Mouse (Mus musculus): ENCODE data around the gene Adm2. TPM values are rescaled to one million over a fixed set of nuclear protein-coding genes. Genes with fewer than 3 reads are reported as not detected.

Adm2 gene
- polyA plus RNA-seq, 1 experiment from 2014 or later = 1.4 TPM

- ATAC-seq = no peak
- Histone ChIP-seq H3K4me3 (replicated peaks) (no peak overlapping the region), H3K36me3 (no peaks in the 10 kb centered on the region), H3K27me3 (replicated peaks) (no peaks in the 10 kb centered on the region), H3K9me3 (no peaks in the 10 kb centered on the region), H3K4me2 (replicated peaks) (no peak overlapping the region), H3K27ac (no peak overlapping the region), H3K4me1 (replicated peaks) (no peaks in the 10 kb centered on the region), H3K9ac (no peak overlapping the region)
- WGBS = 44% methylated on average over 1 of the region's 1 CpGs
Observed at GRCm38 (mm10) chr15:89341678-89342077, 19.2 kb downstream of the Adm2 start.

DNA sequence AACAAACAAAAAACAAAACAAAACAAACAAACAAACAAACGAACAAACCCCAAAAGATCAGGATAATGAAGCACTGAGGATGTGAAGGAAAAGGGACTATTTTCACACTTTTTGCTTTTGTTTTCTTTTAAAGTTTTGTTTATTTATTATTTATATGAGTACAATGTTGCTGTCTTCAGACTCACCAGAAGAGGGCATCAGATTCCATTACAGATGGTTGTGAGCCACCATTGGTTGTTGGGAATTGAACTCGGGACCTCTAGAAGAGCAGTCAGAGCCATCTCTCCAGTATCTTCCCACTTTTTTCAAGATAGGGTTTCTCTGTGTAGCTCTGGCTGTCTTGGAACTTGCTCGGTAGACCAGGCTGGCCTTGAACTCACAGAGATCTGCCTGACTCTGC, 20.8 kb downstream of the Adm2 start:
- Histone ChIP-seq H3K27me3 (replicated peaks) (no peaks in the 10 kb centered on the region), H3K4me3 (replicated peaks) (no peak overlapping the region), H3K4me2 (replicated peaks) (no peak overlapping the region), H3K9me3 (no peaks in the 10 kb centered on the region), H3K27ac (no peak overlapping the region), H3K9ac (no peak overlapping the region), H3K36me3 (no peaks in the 10 kb centered on the region), H3K4me1 (replicated peaks) (no peaks in the 10 kb centered on the region)
- 86% methylated on average over 3 of the region's 3 CpGs for WGBS
- ATAC-seq = no peak

- peaks cover 8% of the 10 kb centered on the region for H3K4me1 ChIP-seq (replicated peaks)
- no peak overlapping the region for H3K9ac ChIP-seq
- ATAC-seq = no peak
- no peak overlapping the region for H3K27ac ChIP-seq
- no peaks in the 10 kb centered on the region for H3K9me3 ChIP-seq
- no peak overlapping the region for H3K4me3 ChIP-seq (replicated peaks)
- H3K4me2 ChIP-seq (replicated peaks) = no peak overlapping the region
- 84% methylated on average over 5 of the region's 5 CpGs for WGBS
- H3K36me3 ChIP-seq = peaks cover 35% of the 10 kb centered on the region
- H3K27me3 ChIP-seq (replicated peaks) = no peaks in the 10 kb centered on the region
Observed at GRCm38 (mm10) chr15:89350447-89350846, 27.9 kb downstream of the Adm2 start.

DNA sequence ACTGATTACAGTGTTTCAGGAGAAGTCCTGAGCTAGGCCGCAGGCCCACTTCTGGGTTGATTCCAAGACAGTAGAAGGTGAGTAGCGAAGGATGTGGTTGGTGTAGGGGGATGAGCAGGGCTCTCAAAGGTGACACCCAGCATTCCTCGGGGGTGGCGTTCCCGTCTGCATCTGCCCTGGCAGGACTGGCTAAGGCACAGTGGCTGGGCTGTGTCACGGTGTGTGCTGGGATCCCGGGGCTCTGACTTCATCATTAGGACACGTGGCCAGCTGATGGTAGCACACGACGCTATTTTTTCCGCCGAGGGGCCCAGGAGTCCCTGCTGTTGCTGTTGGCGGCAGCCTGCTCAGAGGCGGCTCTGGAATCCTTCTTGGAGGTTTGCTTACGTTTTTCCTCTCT, 28.8 kb downstream of the Adm2 start:
- Histone ChIP-seq H3K9ac (no peak overlapping the region), H3K4me3 (replicated peaks) (no peak overlapping the region), H3K27me3 (replicated peaks) (no peaks in the 10 kb centered on the region), H3K4me1 (replicated peaks) (peaks cover 8% of the 10 kb centered on the region), H3K9me3 (no peaks in the 10 kb centered on the region), H3K36me3 (peaks cover 35% of the 10 kb centered on the region), H3K27ac (no peak overlapping the region), H3K4me2 (replicated peaks) (no peak overlapping the region)
- no peak for ATAC-seq
- 78% methylated on average over 15 of the region's 15 CpGs for WGBS

DNA sequence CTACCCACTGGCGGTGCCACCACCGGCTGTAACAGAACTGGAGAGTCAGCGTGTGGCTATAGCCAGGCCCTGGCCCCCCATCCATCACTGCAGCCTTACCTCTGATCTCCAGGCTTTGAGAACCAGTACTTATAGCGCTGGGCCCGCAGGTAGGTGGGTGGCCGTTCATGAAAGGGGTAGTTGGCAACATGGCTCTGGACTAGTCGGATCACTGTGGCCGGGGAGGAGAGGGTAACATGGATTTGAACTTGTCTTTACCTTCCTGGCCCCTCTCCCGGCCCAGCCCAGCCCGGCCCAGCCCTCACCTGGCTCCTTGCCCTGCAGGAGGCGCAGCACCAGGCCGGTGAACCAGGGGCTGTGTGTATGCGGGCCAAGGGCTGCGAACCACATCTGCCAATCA, 29.5 kb downstream of the Adm2 start:
- peaks cover 8% of the 10 kb centered on the region for H3K4me1 ChIP-seq (replicated peaks)
- H3K9me3 ChIP-seq = no peaks in the 10 kb centered on the region
- H3K9ac ChIP-seq = no peak overlapping the region
- 95% methylated on average over 14 of the region's 14 CpGs for WGBS
- ATAC-seq = no peak
- no peak overlapping the region for H3K4me2 ChIP-seq (replicated peaks)
- H3K27me3 ChIP-seq (replicated peaks) = no peaks in the 10 kb centered on the region
- H3K27ac ChIP-seq = no peak overlapping the region
- H3K36me3 ChIP-seq = peaks cover 35% of the 10 kb centered on the region
- H3K4me3 ChIP-seq (replicated peaks) = no peak overlapping the region

GRCm38 (mm10) chr15:89352795-89353194, 30.3 kb downstream of the Adm2 start:
- Histone ChIP-seq H3K9me3 (no peaks in the 10 kb centered on the region), H3K4me1 (replicated peaks) (peaks cover 11% of the 10 kb centered on the region), H3K27me3 (replicated peaks) (no peaks in the 10 kb centered on the region), H3K9ac (no peak overlapping the region), H3K36me3 (peaks cover 35% of the 10 kb centered on the region), H3K27ac (no peak overlapping the region), H3K4me2 (replicated peaks) (no peak overlapping the region), H3K4me3 (replicated peaks) (no peak overlapping the region)
- ATAC-seq = no peak
- WGBS = 95% methylated on average over 12 of the region's 12 CpGs

GRCm38 (mm10) chr15:89353837-89354236, 31.3 kb downstream of the Adm2 start:
- 0 out of 2 replicates have a peak overlapping the region, but pooled peaks have one; percentile 86 for H3K9ac ChIP-seq
- WGBS = 95% methylated on average over 16 of the region's 16 CpGs
- peaks cover 39% of the 10 kb centered on the region for H3K36me3 ChIP-seq

GRCm38 (mm10) chr15:89354455-89354854, 31.9 kb downstream of the Adm2 start:
- ATAC-seq = no peak
- no peaks in the 10 kb centered on the region for H3K27me3 ChIP-seq (replicated peaks)
- peaks cover 39% of the 10 kb centered on the region for H3K36me3 ChIP-seq
- peak overlapping the region; percentile 74 for H3K4me2 ChIP-seq (replicated peaks)
- H3K9ac ChIP-seq = peak overlapping the region; percentile 86
- peaks cover 16% of the 10 kb centered on the region for H3K4me1 ChIP-seq (replicated peaks)
- no peak overlapping the region for H3K27ac ChIP-seq
- H3K4me3 ChIP-seq (replicated peaks) = peak overlapping the region; percentile 78
- H3K9me3 ChIP-seq = no peaks in the 10 kb centered on the region
- 77% methylated on average over 7 of the region's 7 CpGs for WGBS

More at GRCm38 (mm10) chr15:89353837-89354236, 31.3 kb downstream of the Adm2 start:
- no peak overlapping the region for H3K27ac ChIP-seq
- no peak overlapping the region for H3K4me3 ChIP-seq (replicated peaks)
- H3K9me3 ChIP-seq = no peaks in the 10 kb centered on the region
- peaks cover 16% of the 10 kb centered on the region for H3K4me1 ChIP-seq (replicated peaks)
- no peaks in the 10 kb centered on the region for H3K27me3 ChIP-seq (replicated peaks)
- peak overlapping the region; percentile 74 for H3K4me2 ChIP-seq (replicated peaks)
- ATAC-seq = no peak

- WGBS = under 1% methylated on average over 64 of the region's 64 CpGs
- Histone ChIP-seq H3K4me2 (replicated peaks) (peak within 1 kb of the TSS; percentile 74), H3K9me3 (no peaks in the 10 kb centered on the region), H3K4me1 (replicated peaks) (peaks cover 16% of the 10 kb centered on the region), H3K27ac (peak within 1 kb of the TSS; percentile 86), H3K27me3 (replicated peaks) (no peaks in the 10 kb centered on the region), H3K4me3 (replicated peaks) (peak within 1 kb of the TSS; percentile 78), H3K9ac (peak within 1 kb of the TSS; percentile 86), H3K36me3 (peaks cover 39% of the 10 kb centered on the region)
- peak; percentile 95 for ATAC-seq
Observed at GRCm38 (mm10) chr15:89355241-89356187, 33.0 kb downstream of the Adm2 start, which contains the start of the genes Lmf2 and Ncaph2. Lmf2 (minus strand) TSS chr15:89355659. Ncaph2 (plus strand) TSS chr15:89355719.

GRCm38 (mm10) chr15:89356372-89356771, 33.9 kb downstream of the Adm2 start:
- Histone ChIP-seq H3K4me3 (replicated peaks) (peak overlapping the region; percentile 78), H3K27ac (peak overlapping the region; percentile 86), H3K36me3 (peaks cover 41% of the 10 kb centered on the region), H3K27me3 (replicated peaks) (no peaks in the 10 kb centered on the region), H3K4me1 (replicated peaks) (peaks cover 16% of the 10 kb centered on the region), H3K9ac (peak overlapping the region; percentile 86), H3K4me2 (replicated peaks) (peak overlapping the region; percentile 66), H3K9me3 (no peaks in the 10 kb centered on the region)
- ATAC-seq = peak; percentile 64
- WGBS = under 1% methylated on average over 15 of the region's 15 CpGs

- Histone ChIP-seq H3K4me2 (replicated peaks) (no peak overlapping the region), H3K4me3 (replicated peaks) (no peak overlapping the region), H3K9ac (no peak overlapping the region), H3K4me1 (replicated peaks) (peaks cover 16% of the 10 kb centered on the region), H3K36me3 (peaks cover 35% of the 10 kb centered on the region), H3K27ac (no peak overlapping the region), H3K27me3 (replicated peaks) (no peaks in the 10 kb centered on the region), H3K9me3 (no peaks in the 10 kb centered on the region)
- ATAC-seq = no peak
- 82% methylated on average over 3 of the region's 3 CpGs for WGBS
Observed at GRCm38 (mm10) chr15:89358784-89359183, 36.3 kb downstream of the Adm2 start.

DNA sequence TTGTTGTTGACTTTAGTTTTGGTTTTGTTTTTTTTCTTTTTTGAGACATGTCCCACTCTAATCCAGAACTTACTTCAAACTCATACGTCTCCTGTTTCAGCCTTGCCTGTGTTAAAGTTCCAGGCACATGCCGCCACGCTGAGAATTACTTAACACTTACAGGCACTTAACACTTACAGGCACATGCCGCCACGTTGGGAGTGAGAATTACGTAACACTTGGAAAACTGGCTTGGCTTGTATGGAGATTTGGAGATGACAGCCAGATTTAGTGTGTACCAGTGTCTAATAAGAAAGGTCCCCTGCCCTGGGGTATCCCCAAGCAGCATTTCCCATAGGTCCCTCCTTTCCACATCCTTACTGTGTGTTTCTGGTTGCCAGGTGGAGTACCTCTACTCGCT, 40.5 kb downstream of the Adm2 start:
- H3K27me3 ChIP-seq (replicated peaks) = no peaks in the 10 kb centered on the region
- H3K4me2 ChIP-seq (replicated peaks) = no peak overlapping the region
- H3K36me3 ChIP-seq = peaks cover 67% of the 10 kb centered on the region
- H3K4me1 ChIP-seq (replicated peaks) = peaks cover 3% of the 10 kb centered on the region; the same call in 1 of the 2 replicates
- H3K9me3 ChIP-seq = no peaks in the 10 kb centered on the region
- H3K4me3 ChIP-seq (replicated peaks) = no peak overlapping the region
- no peak overlapping the region for H3K27ac ChIP-seq
- no peak overlapping the region for H3K9ac ChIP-seq
- no peak for ATAC-seq
- 88% methylated on average over 7 of the region's 7 CpGs for WGBS

All from intestine, embryonic 15.5 days (tissue).